Comparison of ENCODE assay signal across 8 mouse cellular contexts in genomic region chr12:108272143-108272635, GRCm38 (mm10). TPM values are rescaled to one million over a fixed set of nuclear protein-coding genes. Genes with fewer than 3 reads are reported as not detected.
DNase-seq lines count a peak whose midpoint lies in the region; ATAC-seq and TF ChIP-seq lines count a peak whose summit lies in the region.

No protein-coding gene starts in this region.

- H3K27me3 ChIP-seq in lung, embryonic 15.5 days, result peaks cover 8% of the 10 kb centered on the region; the same call in 1 of the 2 replicates
- H3K27me3 ChIP-seq in limb, embryonic 14.5 days (ENCODE audit: control insufficient read depth, insufficient read depth, low read length), result no peaks in the 10 kb centered on the region
- no peaks in the 10 kb centered on the region for H3K27me3 ChIP-seq in stomach, embryonic 14.5 days (ENCODE audit: control insufficient read depth, insufficient read depth, low read length)

- ATAC-seq in lung, embryonic 15.5 days (ENCODE audit: borderline replicate concordance, extremely low read depth, low FRiP score, low TSS enrichment), result no peak
- ATAC-seq in limb, embryonic 14.5 days (ENCODE audit: low FRiP score, low read depth), result no peak
- no peak for ATAC-seq in stomach, embryonic 14.5 days (ENCODE audit: insufficient number of reproducible peaks, insufficient read depth, low FRiP score, low read depth)
- no peak for ATAC-seq in activated CD4-positive, CD25-positive, alpha-beta regulatory T cell, adult 4 months

- H3K9ac ChIP-seq in lung, embryonic 15.5 days, result no peak overlapping the region
- no peak overlapping the region for H3K9ac ChIP-seq in limb, embryonic 14.5 days (ENCODE audit: low read depth, low read length, severe bottlenecking)
- H3K9ac ChIP-seq in stomach, embryonic 14.5 days (replicated peaks; ENCODE audit: low read depth, low read length), result no peak overlapping the region

- H3K36me3 ChIP-seq in lung, embryonic 15.5 days, result no peaks in the 10 kb centered on the region
- no peaks in the 10 kb centered on the region for H3K36me3 ChIP-seq in limb, embryonic 14.5 days (ENCODE audit: control insufficient read depth, insufficient read depth, low read length)
- no peaks in the 10 kb centered on the region; the same call in 1 of the 2 replicates for H3K36me3 ChIP-seq in stomach, embryonic 14.5 days (ENCODE audit: control insufficient read depth, insufficient read depth, low read length)

- no peak overlapping the region for H3K27ac ChIP-seq in lung, embryonic 15.5 days
- no peak overlapping the region for H3K27ac ChIP-seq in limb, embryonic 14.5 days (replicated peaks; ENCODE audit: low read depth, low read length)
- no peak overlapping the region for H3K27ac ChIP-seq in stomach, embryonic 14.5 days (ENCODE audit: low read length)

- TF ChIP-seq POLR2A in limb, embryonic 14.5 days (IDR thresholded peaks at IDR 0.05; ENCODE audit: borderline replicate concordance, extremely low read depth, insufficient read depth, insufficient read length), result no peak

- DNase-seq in cerebellum, adult 9-11 months, result peak; percentile 76
- no peak for DNase-seq in cerebellum, postnatal 4 days (ENCODE audit: low spot score in 2 of 2)
- DNase-seq in lung, postnatal 25 days (ENCODE audit: low spot score), result no peak
- DNase-seq in limb, embryonic 14.5 days (ENCODE audit: low spot score), result no peak
- no peak for DNase-seq in urinary bladder, postnatal 4 days (ENCODE audit: low spot score in 2 of 2)

- peak overlapping the region; percentile 83 for H3K4me2 ChIP-seq in lung, embryonic 15.5 days
- H3K4me2 ChIP-seq in limb, embryonic 14.5 days (replicated peaks; ENCODE audit: low read depth, low read length, severe bottlenecking), result peak overlapping the region; percentile 89
- H3K4me2 ChIP-seq in stomach, embryonic 14.5 days (replicated peaks; ENCODE audit: low read depth, low read length), result peak overlapping the region; percentile 98

- no peak overlapping the region for H3K4me3 ChIP-seq in lung, embryonic 15.5 days
- no peak overlapping the region for H3K4me3 ChIP-seq in limb, embryonic 14.5 days (replicated peaks; ENCODE audit: low read length)
- peak overlapping the region; percentile 63; the same call in 1 of the 2 replicates for H3K4me3 ChIP-seq in stomach, embryonic 14.5 days (ENCODE audit: low read depth, low read length)

- 53% methylated on average over 7 of the region's 7 CpGs for WGBS in lung, embryonic 15.5 days
- WGBS in limb, embryonic 14.5 days, result 55% methylated on average over 7 of the region's 7 CpGs
- 57% methylated on average over 7 of the region's 7 CpGs for WGBS in stomach, embryonic 14.5 days

- peaks cover 57% of the 10 kb centered on the region for H3K4me1 ChIP-seq in lung, embryonic 15.5 days
- H3K4me1 ChIP-seq in limb, embryonic 14.5 days (ENCODE audit: control insufficient read depth, insufficient read depth, low read length), result peaks cover 38% of the 10 kb centered on the region
- peaks cover 58% of the 10 kb centered on the region for H3K4me1 ChIP-seq in stomach, embryonic 14.5 days (ENCODE audit: control insufficient read depth, insufficient read depth, low read length)

- no peaks in the 10 kb centered on the region for H3K9me3 ChIP-seq in lung, embryonic 15.5 days
- H3K9me3 ChIP-seq in limb, embryonic 14.5 days (ENCODE audit: control insufficient read depth, low read length), result no peaks in the 10 kb centered on the region
- no peaks in the 10 kb centered on the region for H3K9me3 ChIP-seq in stomach, embryonic 14.5 days (ENCODE audit: control insufficient read depth, low read depth, low read length)

RNA-seq across cellular contexts. Expression of gene Ccdc85c, which starts 3.0 kb away (rescaled TPM):
- 4.9 and 6.1 TPM in 2 replicates for polyA plus RNA-seq in lung, embryonic 15.5 days (2015; fragmentation: Nextera tagmentation; extraction: Ambion mirVana)
- polyA plus RNA-seq in limb, embryonic 14.5 days (2012; rRNA removed), result 9.9 and 13.1 TPM in 2 replicates
- 6.1 and 6.4 TPM in 2 replicates for polyA plus RNA-seq in limb, embryonic 14.5 days (2014; fragmentation: Nextera tagmentation; extraction: Ambion mirVana)
- 8.9 and 10.2 TPM in 2 replicates for polyA plus RNA-seq in stomach, embryonic 14.5 days (2014; fragmentation: Nextera tagmentation; extraction: Ambion mirVana)
- polyA plus RNA-seq in activated CD4-positive, CD25-positive, alpha-beta regulatory T cell, adult 4 months (2017; shearing (Covaris generic)), result under 1 TPM; 0.25 to 0.42 TPM

RNA-seq across cellular contexts. Expression of gene Hhipl1, which starts 33.9 kb away (rescaled TPM):
- 0.89 and 1.0 TPM in 2 replicates for polyA plus RNA-seq in lung, embryonic 15.5 days (2015; fragmentation: Nextera tagmentation; extraction: Ambion mirVana)
- 2.7 and 3.0 TPM in 2 replicates for polyA plus RNA-seq in limb, embryonic 14.5 days (2012; rRNA removed)
- polyA plus RNA-seq in limb, embryonic 14.5 days (2014; fragmentation: Nextera tagmentation; extraction: Ambion mirVana), result 0.58 and 1.5 TPM in 2 replicates
- 0.69 and 0.72 TPM in 2 replicates for polyA plus RNA-seq in stomach, embryonic 14.5 days (2014; fragmentation: Nextera tagmentation; extraction: Ambion mirVana)
- polyA plus RNA-seq in activated CD4-positive, CD25-positive, alpha-beta regulatory T cell, adult 4 months (2017; shearing (Covaris generic)), result under 1 TPM in 1 of 2 experiments, not detected in 1; 0.08 TPM
